Mouse (Mus musculus) myocyte (in vitro differentiated cells): Measurements from ENCODE around the gene Slc7a5.

ENCODE experiments used
- E2F4 ChIP-seq: IDR thresholded peaks from one replicate; pipeline ENCODE4 v1.6.1; 2011; ENCODE audit warnings: mild to moderate bottlenecking, control low read depth, moderate library complexity; ENCODE audit not compliant: insufficient read depth
- MAX ChIP-seq: IDR thresholded peaks from one replicate; pipeline ENCODE4 v1.6.1; 2011; ENCODE audit warnings: low read depth, mild to moderate bottlenecking, control low read depth
- MYOD1 ChIP-seq, 3 experiments: IDR thresholded peaks; one replicate each; pipeline ENCODE4 v1.6.1; 2011; ENCODE audit warnings: control low read depth in 2 of 3, low read depth in 2 of 3, mild to moderate bottlenecking in 2 of 3, moderate library complexity in 1 of 3; ENCODE audit not compliant: insufficient read length in 2 of 3, control insufficient read depth in 1 of 3
- MYOG ChIP-seq, 3 experiments: IDR thresholded peaks; one replicate each; pipeline ENCODE4 v1.6.1; 2011; ENCODE audit warnings: control low read depth in 2 of 3, low read depth in 2 of 3, mild to moderate bottlenecking in 2 of 3; ENCODE audit not compliant: insufficient read length in 2 of 3, control insufficient read depth in 1 of 3, insufficient read depth in 1 of 3
- POLR2A ChIP-seq: IDR thresholded peaks from one replicate; pipeline ENCODE4 v1.6.1; 2011; ENCODE audit warnings: low read depth, mild to moderate bottlenecking, control low read depth, moderate library complexity; ENCODE audit not compliant: insufficient read length
- POLR2AphosphoS2 ChIP-seq: IDR thresholded peaks from one replicate; pipeline ENCODE4 v1.6.1; 2011; ENCODE audit warnings: low read depth, control low read depth; ENCODE audit not compliant: insufficient read length
- SRF ChIP-seq: IDR thresholded peaks from one replicate; pipeline ENCODE4 v1.6.1; 2011; ENCODE audit warnings: low read depth; ENCODE audit not compliant: control insufficient read depth, insufficient read length
- TCF12 ChIP-seq: IDR thresholded peaks from one replicate; pipeline ENCODE4 v1.6.1; 2011; ENCODE audit warnings: mild to moderate bottlenecking, control low read depth; ENCODE audit not compliant: poor library complexity, insufficient read depth, severe bottlenecking
- USF1 ChIP-seq: IDR thresholded peaks from one replicate; pipeline ENCODE4 v1.6.1; 2011; ENCODE audit warnings: low read depth, mild to moderate bottlenecking, control low read depth, moderate library complexity

DNA sequence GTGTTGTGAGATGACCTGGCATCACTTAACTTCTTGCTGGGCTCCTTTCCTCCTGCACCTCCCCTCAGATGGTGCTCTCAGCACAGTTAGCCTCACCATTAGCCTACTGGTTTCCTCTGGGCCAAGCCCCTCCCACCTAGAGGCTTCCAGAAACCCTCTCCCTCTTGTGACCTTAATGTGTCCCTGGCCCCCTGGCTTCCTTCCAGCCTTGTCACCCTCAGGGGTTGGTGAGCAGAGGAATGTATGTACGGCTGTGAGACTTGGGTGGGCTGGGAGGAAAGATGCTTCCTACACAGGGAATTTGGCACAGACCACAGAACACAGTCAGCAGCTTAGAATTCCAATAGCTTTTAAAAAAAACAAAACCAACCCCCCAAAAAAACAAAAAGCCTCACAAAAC is 26.7 kb downstream of the Slc7a5 start:
- TF ChIP-seq POLR2A (no peak), USF1 (no peak), POLR2AphosphoS2 (no peak), MAX (no peak), E2F4 (no peak), MYOG (IDR thresholded peaks at IDR 0.05; ENCODE audit: control insufficient read depth in 1 of 3, insufficient read depth in 1 of 3, insufficient read length in 2 of 3, low read depth in 2 of 3) (no peak), SRF (no peak), TCF12 (no peak), MYOD1 (IDR thresholded peaks at IDR 0.05; ENCODE audit: control insufficient read depth in 1 of 3, insufficient read length in 2 of 3, low read depth in 2 of 3) (no peak)
